Mouse (Mus musculus) G1E (cell line): Measurements from ENCODE around the gene Pycr1.

Source experiments
- CTCF ChIP-seq: IDR thresholded peaks from 2 replicates; pipeline ENCODE4 v1.5.1; 2012; ENCODE audit warnings: low read depth, low read length, inconsistent platforms, mixed read lengths
- GATA1 ChIP-seq: IDR thresholded peaks from 2 replicates; pipeline ENCODE4 v1.6.1; 2012; ENCODE audit warnings: borderline replicate concordance, low read length, inconsistent platforms, mixed read lengths
- GATA2 ChIP-seq: IDR thresholded peaks from 2 replicates; pipeline ENCODE4 v1.6.1; 2012; ENCODE audit warnings: low read depth, low read length, inconsistent platforms, borderline replicate concordance

GRCm38 (mm10) chr11:120684660-120685059 lies 41.1 kb upstream of the Pycr1 start:
- TF ChIP-seq CTCF (no peak), GATA1 (no peak), GATA2 (no peak)
